Mouse (Mus musculus) CH12.LX (cell line): ENCODE measurements around the gene Ucn2. TPM values are rescaled to one million over a fixed set of nuclear protein-coding genes. Genes with fewer than 3 reads are reported as not detected.

Experiments used
- DNase-seq: peaks from one replicate; pipeline ENCODE4 v3.0.0-alpha.2; 2013; ENCODE audit errors: extremely low read depth
- H3K27ac ChIP-seq: 2 replicates; pipeline ENCODE4 v1.5.1; 2012; ENCODE audit warnings: low read depth, mild to moderate bottlenecking, control low read depth, moderate library complexity; ENCODE audit not compliant: insufficient read depth
- H3K27me3 ChIP-seq: replicated peaks from 2 replicates; pipeline ENCODE3; 2012; ENCODE audit warnings: inconsistent platforms
- H3K36me3 ChIP-seq, 2 experiments: replicated peaks in 1 of 2; 2 replicates each; pipeline versions ENCODE3 to v1.6.1; 2012; ENCODE audit warnings: inconsistent platforms in 1 of 2, low read length in 1 of 2, mild to moderate bottlenecking in 1 of 2, mixed read lengths in 1 of 2, moderate library complexity in 1 of 2; ENCODE audit not compliant: control insufficient read depth in 1 of 2, insufficient read depth in 1 of 2
- H3K4me1 ChIP-seq, 2 experiments: 2 replicates each; pipeline ENCODE4 v1.6.1; 2012; ENCODE audit warnings: inconsistent platforms in 1 of 2, moderate library complexity in 1 of 2; ENCODE audit not compliant: insufficient read depth in 2 of 2, control insufficient read depth in 1 of 2
- H3K4me2 ChIP-seq: 2 replicates; pipeline ENCODE4 v1.6.1; 2012; ENCODE audit warnings: low read depth, mild to moderate bottlenecking, control low read depth; ENCODE audit not compliant: poor library complexity, insufficient read depth, severe bottlenecking
- H3K4me3 ChIP-seq, 3 experiments: fragments of 150-350 bp in 1 of 3; sonication (generic) in 1 of 3; replicated peaks in 1 of 3; 2 replicates each; pipeline versions ENCODE3 to v1.5.1; 2011 to 2012; ENCODE audit warnings: low read depth in 2 of 3, low read length in 2 of 3, mild to moderate bottlenecking in 2 of 3, moderate library complexity in 2 of 3, control low read depth in 1 of 3, improper control_type of control experiment in 1 of 3, inconsistent platforms in 1 of 3, mixed read lengths in 1 of 3; ENCODE audit not compliant: poor library complexity in 1 of 3
- H3K79me2 ChIP-seq: replicated peaks from 2 replicates; pipeline ENCODE4 v1.6.1; 2012; ENCODE audit warnings: mild to moderate bottlenecking, moderate library complexity; ENCODE audit not compliant: control insufficient read depth, poor library complexity, insufficient read depth, severe bottlenecking; ENCODE audit errors: extremely low read depth
- H3K9ac ChIP-seq: 2 replicates; pipeline ENCODE4 v1.6.1; 2012; ENCODE audit warnings: low read depth, mild to moderate bottlenecking, control low read depth, moderate library complexity; ENCODE audit not compliant: insufficient read depth
- H3K9me3 ChIP-seq: replicated peaks from 2 replicates; pipeline ENCODE3; 2012; ENCODE audit warnings: low read length, inconsistent platforms, mixed read lengths
- BHLHE40 ChIP-seq: IDR thresholded peaks from 2 replicates; pipeline ENCODE4 v1.6.1; 2011; ENCODE audit warnings: mild to moderate bottlenecking, low read depth, low read length, improper control_type of control experiment
- EP300 ChIP-seq: IDR thresholded peaks from 2 replicates; pipeline ENCODE4 v1.6.1; 2011; ENCODE audit warnings: low read length, improper control_type of control experiment
- IRF4 ChIP-seq: IDR thresholded peaks from 2 replicates; pipeline ENCODE4 v1.6.1; 2014; ENCODE audit warnings: low read depth, mild to moderate bottlenecking, inconsistent platforms, low read length, improper control_type of control experiment
- JUN ChIP-seq: IDR thresholded peaks from 2 replicates; pipeline ENCODE4 v1.6.1; 2011; ENCODE audit warnings: low read depth, mild to moderate bottlenecking, low read length, improper control_type of control experiment, moderate library complexity; ENCODE audit not compliant: insufficient read depth
- JUND ChIP-seq: conservative IDR thresholded peaks from 2 replicates; pipeline ENCODE4 v1.6.1; 2011; ENCODE audit warnings: low read depth, low read length, improper control_type of control experiment
- KAT2A ChIP-seq: IDR thresholded peaks from 2 replicates; pipeline ENCODE4 v1.6.1; 2012; ENCODE audit warnings: low read length, improper control_type of control experiment, inconsistent platforms; ENCODE audit not compliant: insufficient replicate concordance
- MAZ ChIP-seq: IDR thresholded peaks from 2 replicates; pipeline ENCODE4 v1.6.1; 2012; ENCODE audit warnings: low read depth, mild to moderate bottlenecking, inconsistent platforms, low read length, improper control_type of control experiment, moderate library complexity
- MXI1 ChIP-seq: IDR thresholded peaks from 2 replicates; pipeline ENCODE4 v1.6.1; 2011; ENCODE audit warnings: mild to moderate bottlenecking, low read depth, low read length, improper control_type of control experiment
- MYC ChIP-seq: IDR thresholded peaks from 2 replicates; pipeline ENCODE4 v1.6.1; 2011; ENCODE audit warnings: low read depth, mild to moderate bottlenecking, improper control_type of control experiment, low read length
- NELFE ChIP-seq: IDR thresholded peaks from 2 replicates; pipeline ENCODE4 v1.6.1; 2011; ENCODE audit warnings: low read depth, low read length, improper control_type of control experiment
- NRF1 ChIP-seq: IDR thresholded peaks from 2 replicates; pipeline ENCODE4 v1.6.1; 2014; ENCODE audit warnings: low read depth, mild to moderate bottlenecking, inconsistent platforms, low read length, improper control_type of control experiment, moderate library complexity
- POLR2A ChIP-seq: IDR thresholded peaks from 2 replicates; pipeline ENCODE4 v1.6.1; 2011; ENCODE audit warnings: low read depth, mild to moderate bottlenecking, improper control_type of control experiment, low read length
- POLR2AphosphoS2 ChIP-seq: IDR thresholded peaks from 2 replicates; pipeline ENCODE4 v1.6.1; 2011; ENCODE audit warnings: low read depth, low read length, improper control_type of control experiment
- SIN3A ChIP-seq: IDR thresholded peaks from 2 replicates; pipeline ENCODE4 v1.6.1; 2012; ENCODE audit warnings: low read length, improper control_type of control experiment, inconsistent platforms
- SMC3 ChIP-seq: IDR thresholded peaks from 2 replicates; pipeline ENCODE4 v1.6.1; 2011; ENCODE audit warnings: low read depth, low read length, improper control_type of control experiment
- TBP ChIP-seq: conservative IDR thresholded peaks from 2 replicates; pipeline ENCODE4 v1.6.1; 2011; ENCODE audit warnings: low read depth, low read length, improper control_type of control experiment
- TCF12 ChIP-seq: IDR thresholded peaks from 2 replicates; pipeline ENCODE4 v1.6.1; 2014; ENCODE audit warnings: low read depth, mild to moderate bottlenecking, inconsistent platforms, low read length, improper control_type of control experiment
- UBTF ChIP-seq: IDR thresholded peaks from 2 replicates; pipeline ENCODE4 v1.6.1; 2012; ENCODE audit warnings: low read depth, mild to moderate bottlenecking, inconsistent platforms, low read length, improper control_type of control experiment, moderate library complexity
- ZC3H11A ChIP-seq: IDR thresholded peaks from 2 replicates; pipeline ENCODE4 v1.6.1; 2012; ENCODE audit warnings: low read depth, mild to moderate bottlenecking, inconsistent platforms, low read length, improper control_type of control experiment
- ZKSCAN1 ChIP-seq: IDR thresholded peaks from 2 replicates; pipeline ENCODE4 v1.6.1; 2012; ENCODE audit warnings: low read depth, inconsistent platforms, low read length, improper control_type of control experiment, borderline replicate concordance
- ZMIZ1 ChIP-seq: IDR thresholded peaks from 2 replicates; pipeline ENCODE4 v1.6.1; 2012; ENCODE audit warnings: low read depth, mild to moderate bottlenecking, inconsistent platforms, low read length, improper control_type of control experiment
- ZNF384 ChIP-seq: IDR thresholded peaks from 2 replicates; pipeline ENCODE4 v1.6.1; 2012; ENCODE audit warnings: low read depth, low read length, improper control_type of control experiment, inconsistent platforms
- dilution Hi-C: fragments of 300-500 bp; cut with MboI; formaldehyde crosslinking; loops from 2 replicates; pipeline ENCODE4 v1.14.3; 2020; ENCODE audit warnings: low sequenced_read_pairs; ENCODE audit not compliant: extremely low pct_unique_long_range_greater_than_20kb, extremely low pct_ligation_motif_present
- in situ Hi-C: fragments of 300-500 bp; cut with MboI; formaldehyde crosslinking; loops from 3 replicates; pipeline ENCODE4 v1.14.3; 2019; ENCODE audit warnings: low sequenced_read_pairs, low pct_ligation_motif_present, low pct_unique_long_range_greater_than_20kb, mixed read lengths
- polyA plus RNA-seq: library from polyadenylated mRNA; unstranded; fragments of >175 nt; gene quantifications from 2 replicates; pipeline ENCODE4 v1.2.1, GENCODE M21; 2012; ENCODE audit warnings: low read depth; ENCODE audit not compliant: insufficient read length
- total RNA-seq, 2 experiments: library from RNA; depleted of rRNA; stranded (reverse); fragments of 300-350 nt in 1 of 2; fragments of >200 nt in 1 of 2; gene quantifications; 2 replicates each; pipeline ENCODE4 v1.2.3; 2012 to 2014

The Ucn2 gene
- total and polyA plus RNA-seq, 3 experiments: 0.40 TPM; not detected in 2

DNA sequence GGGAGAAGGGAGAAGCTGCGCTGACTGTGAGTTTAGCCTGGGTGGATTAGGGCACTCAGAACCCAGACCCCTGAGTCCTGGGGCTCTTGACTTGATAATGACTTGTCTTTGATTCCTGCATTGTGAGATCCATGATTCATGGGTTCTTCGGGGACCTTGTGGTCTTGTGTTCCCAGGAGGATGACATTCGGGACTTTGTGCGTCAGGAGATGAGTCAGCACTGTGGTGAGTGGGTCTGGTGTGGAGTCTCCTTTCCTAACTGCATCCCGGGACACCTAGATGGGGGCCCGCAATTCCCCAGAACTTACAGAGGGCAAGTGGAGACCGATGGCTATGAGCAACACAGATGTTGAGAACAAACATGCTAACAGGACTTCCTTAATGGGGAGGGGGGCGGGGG, 3.3 kb upstream of the Ucn2 start:
- TF ChIP-seq SIN3A (no peak), ZKSCAN1 (no peak), IRF4 (no peak), POLR2AphosphoS2 (no peak), ZC3H11A (no peak), EP300 (no peak), MXI1 (no peak), TBP (no peak), ZMIZ1 (no peak), JUND (no peak), UBTF (no peak), POLR2A (no peak), MYC (no peak), MAZ (no peak), KAT2A (no peak), ZNF384 (no peak), TCF12 (no peak), NELFE (no peak), NRF1 (no peak), JUN (no peak)
- Histone ChIP-seq H3K4me2 (no peak overlapping the region), H3K27me3 (no peaks in the 10 kb centered on the region), H3K79me2 (no peaks in the 10 kb centered on the region), H3K9me3 (no peaks in the 10 kb centered on the region), H3K36me3 (peaks cover 0 to 13% of the 10 kb centered on the region in 2 experiments), H3K9ac (no peak overlapping the region), H3K4me3 (no peak overlapping the region), H3K4me1 (peaks cover 0 to 21% of the 10 kb centered on the region in 2 experiments; a peak in 2 of 4 replicates), H3K27ac (no peak overlapping the region)
- DNase-seq: no peak
- dilution Hi-C loops: no loop called here
- in situ Hi-C loops: no loop called here

DNA sequence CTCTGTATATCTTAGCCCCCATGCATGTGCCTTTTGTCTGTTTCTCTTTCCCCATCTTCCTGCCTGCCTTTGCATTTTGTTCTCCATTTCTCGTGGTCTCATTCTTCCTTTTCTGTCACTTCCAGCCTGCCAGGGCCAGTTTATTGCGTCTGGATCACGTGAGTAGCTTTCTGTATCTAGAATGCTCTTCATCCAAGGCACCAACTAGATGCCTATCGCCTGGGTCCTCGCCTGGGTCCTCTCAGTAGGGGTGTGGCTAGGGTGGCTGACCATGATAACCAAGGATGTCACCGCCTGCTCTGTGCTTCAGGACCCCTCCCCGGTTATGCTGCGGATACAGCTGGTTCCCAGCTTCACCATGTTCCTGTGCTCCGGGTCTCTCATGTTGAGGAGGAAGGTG, 2.6 kb upstream of the Ucn2 start:
- Histone ChIP-seq H3K4me2 (no peak overlapping the region), H3K79me2 (no peaks in the 10 kb centered on the region), H3K9me3 (no peaks in the 10 kb centered on the region), H3K27me3 (no peaks in the 10 kb centered on the region), H3K4me1 (peaks cover 0 to 28% of the 10 kb centered on the region in 2 experiments; a peak in 2 of 4 replicates), H3K36me3 (peaks cover 0 to 11% of the 10 kb centered on the region in 2 experiments), H3K9ac (no peak overlapping the region), H3K4me3 (no peak overlapping the region), H3K27ac (no peak overlapping the region)
- TF ChIP-seq SMC3: no peak
- 0 out of 2 replicates have a peak, but pooled peaks have one; percentile 38 for TF ChIP-seq BHLHE40
- DNase-seq: no peak
- dilution Hi-C loops: no loop called here
- in situ Hi-C loops: no loop called here
